Mouse (Mus musculus) megakaryocyte, embryonic 14.5 days (primary cell): ENCODE data around the gene Prkch. TPM values are rescaled to one million over a fixed set of nuclear protein-coding genes. Genes with fewer than 3 reads are reported as not detected.

Experiments used
- H3K27me3 ChIP-seq: replicated peaks from 2 replicates; pipeline ENCODE3; 2012; ENCODE audit warnings: inconsistent platforms
- H3K36me3 ChIP-seq: replicated peaks from 2 replicates; pipeline ENCODE3; 2012; ENCODE audit warnings: low read length, inconsistent platforms, mixed read lengths
- H3K4me1 ChIP-seq: 2 replicates; pipeline ENCODE4 v1.6.1; 2012; ENCODE audit warnings: inconsistent platforms
- H3K4me3 ChIP-seq: replicated peaks from 2 replicates; pipeline ENCODE3; 2012; ENCODE audit warnings: moderate library complexity, mild to moderate bottlenecking, inconsistent platforms
- H3K9me3 ChIP-seq: 2 replicates; pipeline ENCODE4 v1.6.1; 2012; ENCODE audit warnings: inconsistent platforms
- FLI1 ChIP-seq: IDR thresholded peaks from 2 replicates; pipeline ENCODE4 v1.6.1; 2012; ENCODE audit warnings: low read length, inconsistent platforms, mixed read lengths
- GATA1 ChIP-seq: IDR thresholded peaks from 3 replicates; pipeline ENCODE4 v1.6.1; 2012; ENCODE audit warnings: mixed read lengths, low read length, inconsistent platforms, borderline replicate concordance
- polyA plus RNA-seq: library from polyadenylated mRNA; stranded (reverse); fragments of >175 nt; gene quantifications from 2 replicates; pipeline ENCODE4 v1.2.3, GENCODE M21; 2012; ENCODE audit warnings: low replicate concordance; ENCODE audit not compliant: insufficient read depth

Gene Prkch
- polyA plus RNA-seq, 1 experiment, result 0.82 TPM

GRCm38 (mm10) chr12:73777673-73778072 lies 193.1 kb downstream of the Prkch start:
- Histone ChIP-seq H3K27me3 (peaks cover 7% of the 10 kb centered on the region), H3K4me3 (no peak overlapping the region), H3K4me1 (peaks cover 17% of the 10 kb centered on the region), H3K9me3 (no peaks in the 10 kb centered on the region), H3K36me3 (no peaks in the 10 kb centered on the region)
- TF ChIP-seq FLI1 (no peak), GATA1 (no peak)

- Histone ChIP-seq H3K27me3 (peaks cover 7% of the 10 kb centered on the region), H3K36me3 (no peaks in the 10 kb centered on the region), H3K9me3 (no peaks in the 10 kb centered on the region), H3K4me1 (peaks cover 17% of the 10 kb centered on the region), H3K4me3 (peak overlapping the region; percentile 77)
- TF ChIP-seq FLI1 (no peak), GATA1 (no peak)
These were observed 195.0 kb downstream of the Prkch start for GRCm38 (mm10) chr12:73779332-73780231.

GRCm38 (mm10) chr12:73781425-73782032 lies 196.9 kb downstream of the Prkch start:
- H3K9me3 ChIP-seq, result no peaks in the 10 kb centered on the region
- H3K36me3 ChIP-seq, result no peaks in the 10 kb centered on the region
- peaks cover 5% of the 10 kb centered on the region for H3K27me3 ChIP-seq
- peaks cover 17% of the 10 kb centered on the region for H3K4me1 ChIP-seq
- TF ChIP-seq FLI1 (no peak), GATA1 (no peak)
- no peak overlapping the region for H3K4me3 ChIP-seq

- Histone ChIP-seq H3K4me3 (no peak overlapping the region), H3K27me3 (peaks cover 5% of the 10 kb centered on the region), H3K36me3 (no peaks in the 10 kb centered on the region), H3K4me1 (peaks cover 5% of the 10 kb centered on the region), H3K9me3 (no peaks in the 10 kb centered on the region)
- TF ChIP-seq GATA1 (no peak), FLI1 (no peak)
These were observed 202.3 kb downstream of the Prkch start for GRCm38 (mm10) chr12:73786909-73787308.

- no peaks in the 10 kb centered on the region for H3K9me3 ChIP-seq
- TF ChIP-seq FLI1, result no peak
- H3K27me3 ChIP-seq, result peaks cover 10% of the 10 kb centered on the region
These were observed 204.3 kb downstream of the Prkch start for GRCm38 (mm10) chr12:73788850-73789249.

GRCm38 (mm10) chr12:73790571-73791108 lies 206.0 kb downstream of the Prkch start:
- Histone ChIP-seq H3K36me3 (no peaks in the 10 kb centered on the region), H3K4me1 (peaks cover 5% of the 10 kb centered on the region), H3K4me3 (no peak overlapping the region), H3K9me3 (no peaks in the 10 kb centered on the region), H3K27me3 (peaks cover 21% of the 10 kb centered on the region)
- no peak for TF ChIP-seq GATA1
- no peak for TF ChIP-seq FLI1

More at GRCm38 (mm10) chr12:73788850-73789249, 204.3 kb downstream of the Prkch start:
- H3K4me3 ChIP-seq, result no peak overlapping the region
- H3K36me3 ChIP-seq, result no peaks in the 10 kb centered on the region
- H3K4me1 ChIP-seq, result peaks cover 5% of the 10 kb centered on the region

GRCm38 (mm10) chr12:73793216-73793615 lies 208.6 kb downstream of the Prkch start:
- no peaks in the 10 kb centered on the region for H3K9me3 ChIP-seq
- H3K36me3 ChIP-seq, result no peaks in the 10 kb centered on the region
- TF ChIP-seq GATA1 (no peak), FLI1 (no peak)

GRCm38 (mm10) chr12:73793744-73794143 lies 209.1 kb downstream of the Prkch start:
- H3K4me3 ChIP-seq, result no peak overlapping the region
- H3K9me3 ChIP-seq, result no peaks in the 10 kb centered on the region
- TF ChIP-seq FLI1 (no peak), GATA1 (no peak)
- H3K4me1 ChIP-seq, result peaks cover 5% of the 10 kb centered on the region
- no peaks in the 10 kb centered on the region for H3K36me3 ChIP-seq
- H3K27me3 ChIP-seq, result peaks cover 23% of the 10 kb centered on the region

More at GRCm38 (mm10) chr12:73793216-73793615, 208.6 kb downstream of the Prkch start:
- H3K27me3 ChIP-seq, result peaks cover 23% of the 10 kb centered on the region
- H3K4me3 ChIP-seq, result no peak overlapping the region
- H3K4me1 ChIP-seq, result peaks cover 5% of the 10 kb centered on the region

GRCm38 (mm10) chr12:73794151-73794883 lies 209.7 kb downstream of the Prkch start:
- Histone ChIP-seq H3K27me3 (peaks cover 20% of the 10 kb centered on the region), H3K36me3 (no peaks in the 10 kb centered on the region), H3K4me3 (no peak overlapping the region), H3K4me1 (peaks cover 5% of the 10 kb centered on the region), H3K9me3 (no peaks in the 10 kb centered on the region)
- TF ChIP-seq GATA1 (no peak), FLI1 (no peak)

- 0 out of 2 replicates have a peak, but pooled peaks cover 4% of the 10 kb centered on the region for H3K4me1 ChIP-seq
- peaks cover 10% of the 10 kb centered on the region for H3K27me3 ChIP-seq
- H3K36me3 ChIP-seq, result no peaks in the 10 kb centered on the region
- H3K9me3 ChIP-seq, result no peaks in the 10 kb centered on the region
- no peak for TF ChIP-seq FLI1
- no peak for TF ChIP-seq GATA1
- no peak overlapping the region for H3K4me3 ChIP-seq
These were observed 215.1 kb downstream of the Prkch start for GRCm38 (mm10) chr12:73799671-73800070.
